Mouse (Mus musculus): ENCODE results near the gene Zfp143.

The Zfp143 gene

DNA sequence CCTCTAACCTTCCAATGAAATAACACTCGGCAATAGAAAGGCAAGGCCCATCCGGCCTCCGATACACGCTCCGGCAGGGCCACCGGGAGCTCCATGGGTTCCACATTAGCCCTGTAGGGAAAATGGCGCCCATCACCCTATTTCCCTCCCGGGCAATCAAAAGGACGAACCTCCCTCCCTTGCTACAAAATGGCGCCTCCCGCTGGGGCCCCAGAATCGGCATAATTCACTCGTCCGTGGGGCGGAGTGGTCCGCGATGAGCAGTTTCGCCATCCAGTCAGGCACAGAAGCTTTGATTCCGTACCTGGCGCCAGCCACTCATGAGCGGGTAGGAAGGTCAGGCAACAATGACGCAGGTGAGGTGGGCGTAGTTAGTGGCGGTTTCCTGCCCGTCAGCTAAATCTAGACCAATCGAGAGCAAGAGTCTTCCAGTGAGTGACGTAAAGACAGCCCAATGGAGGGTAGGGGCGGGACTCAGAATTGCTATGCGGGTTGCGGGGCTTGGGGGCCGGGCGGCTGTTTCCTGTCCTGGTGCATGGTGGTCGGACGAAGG is at the start of gene Zfp143:
TSS of gene Zfp143 (plus strand) at position 19 of the 553 bp plus-strand sequence.
- in situ Hi-C loops (cut with MboI, MseI), result loop anchor here in 1 of 2 experiments (25.0 kb wide), 1 partner anchor 1001 kb away; no protein-coding TSS in a partner anchor

DNA sequence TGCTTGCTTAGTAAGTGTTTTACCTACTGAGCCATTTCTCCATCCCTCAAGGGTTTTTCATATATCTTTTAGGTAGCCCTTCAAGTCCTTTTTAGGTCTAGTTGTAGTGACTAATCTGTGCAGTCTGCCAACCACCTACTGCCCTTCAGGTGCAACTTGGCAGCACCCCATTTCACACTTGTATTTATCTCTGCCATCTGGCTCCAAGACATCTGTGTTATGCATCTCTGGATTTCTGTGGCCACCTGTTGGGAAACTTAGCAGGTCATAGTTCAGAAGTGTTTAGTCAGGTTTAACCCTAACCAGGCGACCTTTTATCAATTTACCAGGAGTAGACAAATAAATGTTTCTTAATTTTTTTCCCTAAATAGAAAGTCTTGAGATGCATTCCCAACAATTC is 49.6 kb upstream of the Zfp143 start:
- in situ Hi-C loops (cut with MboI, MseI), result no loop called here

DNA sequence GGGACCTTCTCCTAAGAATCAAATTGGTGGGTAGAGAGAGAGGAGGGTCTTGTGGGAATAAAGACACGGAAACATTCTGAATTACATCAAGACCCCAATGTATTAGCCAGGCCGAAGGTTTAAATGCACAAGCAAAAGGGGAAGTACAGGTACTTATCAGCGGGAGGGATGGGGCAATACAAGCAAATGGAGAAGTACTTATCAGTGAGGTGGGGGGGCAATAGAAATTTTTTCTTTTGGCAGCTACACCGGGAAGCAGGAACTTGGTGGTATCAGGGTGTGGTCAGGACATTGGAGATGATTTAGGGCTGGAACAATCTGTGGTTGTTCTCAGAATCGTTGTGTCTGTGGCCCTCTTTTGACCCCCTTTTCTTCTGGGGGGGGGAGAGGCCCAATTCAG is 46.7 kb upstream of the Zfp143 start:
- in situ Hi-C loops (cut with MboI, MseI), result no loop called here

- in situ Hi-C loops (cut with MboI, MseI), result loop anchor here in 1 of 2 experiments (5.0 kb wide), 1 partner anchor 36 kb away; no protein-coding TSS in a partner anchor
Observed at GRCm38 (mm10) chr7:110018117-110018630, 42.8 kb upstream of the Zfp143 start, which contains the start of gene Ipo7. Gene Ipo7 (plus strand): TSS chr7:110018274.

- in situ Hi-C loops (cut with MboI, MseI), result loop anchor here in 1 of 2 experiments (5.0 kb wide), 1 partner anchor 37 kb away; no protein-coding TSS in a partner anchor
Observed at GRCm38 (mm10) chr7:110018631-110019482, 42.2 kb upstream of the Zfp143 start.

- in situ Hi-C loops (cut with MboI, MseI), result no loop called here
Observed at GRCm38 (mm10) chr7:110023553-110023952, 37.5 kb upstream of the Zfp143 start.

DNA sequence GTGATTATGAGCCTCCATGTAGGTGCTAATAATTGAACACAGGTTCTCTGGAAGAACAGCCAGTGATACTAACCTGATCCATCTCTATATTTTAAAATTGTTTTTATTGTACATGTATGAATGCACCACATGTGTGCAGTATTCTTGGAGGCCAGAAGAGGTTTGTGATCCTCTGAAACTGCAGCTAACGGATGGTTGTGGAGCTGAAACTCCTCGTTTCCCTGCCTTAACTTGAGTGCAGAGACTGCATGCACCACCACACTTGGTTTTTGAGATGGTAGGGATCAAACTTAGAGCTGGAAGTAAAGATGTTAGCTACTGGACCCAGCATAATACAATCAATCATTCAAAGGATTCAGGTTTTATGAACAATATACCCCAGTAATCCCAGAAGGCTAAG is 34.4 kb upstream of the Zfp143 start:
- in situ Hi-C loops (cut with MboI, MseI), result loop anchor here in 1 of 2 experiments (5.0 kb wide), 1 partner anchor 71 kb away; no protein-coding TSS in a partner anchor

DNA sequence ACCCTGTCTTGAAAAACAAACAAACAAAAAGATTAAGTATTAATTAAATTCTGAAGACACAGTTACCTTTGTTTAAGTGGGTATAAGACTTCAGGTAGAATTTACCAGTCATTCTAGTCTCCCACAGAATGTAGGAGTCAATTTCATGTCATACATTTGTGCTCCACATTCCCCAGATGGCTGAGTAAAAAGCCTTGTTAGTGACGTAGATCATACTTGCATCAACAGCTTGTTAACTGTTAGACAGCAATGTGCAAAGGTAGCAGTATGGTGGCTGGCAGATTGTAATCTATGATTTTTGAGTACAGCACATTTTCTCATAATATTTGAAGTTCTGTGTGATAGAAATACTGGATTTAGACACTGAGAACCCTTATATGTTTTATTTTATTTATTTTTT is 32.2 kb upstream of the Zfp143 start:
- in situ Hi-C loops (cut with MboI, MseI), result loop anchor here in 1 of 2 experiments (5.0 kb wide), 1 partner anchor 68 kb away; no protein-coding TSS in a partner anchor

DNA sequence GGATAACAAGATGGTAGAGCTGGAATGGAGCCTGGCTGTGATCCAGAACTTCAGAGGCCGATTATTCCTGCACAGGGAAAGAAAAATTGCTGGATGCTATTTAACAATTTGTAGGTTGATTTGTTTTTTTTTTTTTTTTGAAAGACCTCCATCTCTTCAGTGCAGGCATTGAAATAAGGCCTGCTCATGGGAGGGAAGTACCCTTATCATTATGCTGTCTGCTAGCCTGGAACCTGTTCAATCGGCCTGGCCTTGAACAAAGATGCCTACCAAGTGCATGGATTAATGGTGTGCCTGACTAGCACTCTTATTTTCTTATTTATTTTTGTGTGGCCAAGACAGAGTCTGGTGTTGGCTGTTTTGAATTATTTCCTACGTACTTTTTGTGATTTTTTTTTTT is 30.7 kb upstream of the Zfp143 start:
- in situ Hi-C loops (cut with MboI, MseI), result no loop called here

DNA sequence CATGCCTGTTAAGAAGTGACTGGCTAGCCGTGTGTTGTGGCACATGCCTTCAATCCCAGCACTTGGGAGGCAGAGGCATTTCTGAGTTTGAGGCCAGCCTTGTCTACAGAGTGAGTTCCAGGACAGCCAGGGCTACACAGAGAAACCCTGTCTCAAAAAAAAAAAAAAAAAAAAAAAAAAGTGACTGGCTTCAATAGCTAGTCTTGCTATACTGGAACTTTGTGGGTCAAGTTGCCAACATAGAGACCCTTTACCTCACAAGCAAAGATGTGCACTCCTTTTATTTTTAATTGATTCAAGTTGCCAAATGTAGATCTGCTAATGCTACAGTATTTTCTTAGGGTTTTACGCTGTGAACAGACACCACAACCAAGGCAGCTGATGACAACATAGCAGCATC is 3.3 kb upstream of the Zfp143 start:
- in situ Hi-C loops (cut with MboI, MseI), result loop anchor here in 1 of 2 experiments (25.0 kb wide), 1 partner anchor 1005 kb away; no protein-coding TSS in a partner anchor

DNA sequence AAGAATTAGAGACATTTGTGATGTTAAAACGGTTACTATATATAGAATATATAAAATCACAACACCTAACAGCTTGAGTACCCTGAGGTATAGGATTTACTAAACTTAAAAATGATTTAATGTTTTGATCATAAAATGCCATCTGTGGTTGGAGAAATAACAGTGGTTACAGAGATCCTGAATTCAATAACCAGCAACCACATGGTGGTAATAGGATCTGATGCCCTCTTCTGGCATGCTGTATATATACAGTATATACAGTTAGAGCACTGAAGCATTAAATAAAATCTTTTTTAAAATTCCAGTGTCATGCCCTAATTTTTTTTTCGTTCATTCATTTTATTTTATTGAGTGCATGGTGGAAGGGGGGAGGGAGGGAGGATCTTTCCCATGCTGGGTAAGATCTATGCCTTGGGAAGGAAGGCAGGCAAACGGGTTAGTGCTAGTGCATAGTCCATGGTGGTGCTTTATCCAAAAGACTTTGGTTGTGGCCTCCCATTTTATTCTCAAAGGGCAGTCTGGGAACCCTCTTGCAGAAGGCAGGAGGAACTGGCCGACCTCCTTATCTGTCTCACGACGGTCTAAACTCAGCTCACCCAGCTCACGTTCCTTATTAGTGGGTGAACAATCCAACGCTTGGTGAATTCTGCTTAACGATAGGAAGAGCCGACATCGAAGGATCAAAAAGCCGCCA is 1.8 kb upstream of the Zfp143 start:
- in situ Hi-C loops (cut with MboI, MseI), result loop anchor here in 1 of 2 experiments (25.0 kb wide), 1 partner anchor 1003 kb away; no protein-coding TSS in a partner anchor

DNA sequence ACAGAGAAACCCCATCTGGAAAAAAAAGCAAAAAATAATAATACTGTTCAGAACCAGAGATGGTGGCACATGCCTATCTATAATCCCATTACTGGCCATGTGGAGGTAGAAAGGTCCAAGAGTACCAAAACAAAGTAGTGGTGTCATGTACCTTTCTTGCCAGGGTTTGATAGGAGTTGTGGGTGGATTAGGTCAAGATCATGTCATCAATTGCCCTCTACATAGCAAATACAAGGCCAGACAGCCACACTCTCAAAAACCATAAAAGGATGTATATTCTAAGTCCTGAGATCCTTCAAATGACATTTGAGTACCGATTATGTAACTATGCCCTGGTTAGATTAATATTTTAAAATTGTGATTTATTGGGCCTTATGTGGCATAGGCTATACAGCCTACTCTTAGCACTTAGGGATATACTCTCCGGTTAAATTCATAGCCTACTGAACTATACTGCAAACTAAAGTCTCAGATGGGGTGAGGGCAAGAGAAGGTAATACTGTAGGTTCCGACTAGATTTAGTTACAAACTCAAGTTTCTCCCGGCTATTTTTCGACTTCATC is 830 bp upstream of the Zfp143 start:
- in situ Hi-C loops (cut with MboI, MseI), result loop anchor here in 1 of 2 experiments (25.0 kb wide), 1 partner anchor 1002 kb away; no protein-coding TSS in a partner anchor

DNA sequence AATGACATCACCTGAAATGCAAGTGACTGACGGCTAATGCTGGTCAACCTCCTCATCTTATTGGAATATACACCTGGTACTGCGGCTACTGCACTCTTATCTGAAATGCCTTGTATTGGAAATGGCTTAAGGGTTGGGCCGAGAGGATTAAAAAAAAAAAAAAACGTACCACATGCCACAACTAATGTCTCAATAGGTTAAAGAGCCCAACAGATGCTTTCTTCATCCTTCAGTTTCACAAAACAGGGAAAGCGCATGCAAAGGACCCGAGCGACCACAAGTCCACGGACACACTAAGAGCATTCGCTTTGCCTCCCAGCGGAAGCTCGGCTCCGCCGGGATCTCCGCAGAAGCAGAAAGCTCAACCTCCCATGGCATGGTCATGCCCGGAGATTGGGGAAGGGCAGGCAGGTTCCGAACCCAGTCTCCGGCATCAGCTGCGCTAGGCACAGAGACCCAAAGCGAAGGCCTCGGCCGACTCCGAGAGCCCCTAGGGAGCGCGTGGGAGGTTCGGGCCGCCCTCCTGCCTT is 283 bp upstream of the Zfp143 start:
- in situ Hi-C loops (cut with MboI, MseI), result loop anchor here in 1 of 2 experiments (25.0 kb wide), 1 partner anchor 1002 kb away; no protein-coding TSS in a partner anchor

DNA sequence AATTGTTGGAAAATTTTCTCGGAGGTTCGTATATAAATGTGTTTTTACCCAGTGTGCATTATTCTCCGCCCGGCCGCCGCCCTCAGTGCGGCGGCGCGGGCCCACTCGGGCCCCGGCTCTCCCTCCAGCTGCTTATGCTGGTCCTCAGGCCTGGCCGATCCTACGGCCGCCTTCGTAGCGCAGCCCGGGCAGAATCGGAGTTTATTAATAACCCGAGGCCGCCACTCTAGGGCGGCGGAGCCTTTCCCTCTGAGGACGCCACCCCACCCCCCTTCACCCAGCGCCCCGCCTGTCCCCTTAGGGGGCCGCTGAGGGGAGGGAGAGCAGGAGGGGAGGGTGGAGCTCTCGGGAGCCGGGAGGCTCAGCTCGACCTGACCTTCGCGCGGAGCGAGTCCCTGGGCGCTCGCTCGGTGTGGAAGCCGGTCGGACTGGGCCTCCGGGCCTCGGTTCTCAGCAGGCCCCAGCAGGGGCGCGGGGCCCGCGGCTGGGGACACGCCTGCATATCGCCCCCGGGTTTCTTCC is 796 bp downstream of the Zfp143 start:
- in situ Hi-C loops (cut with MboI, MseI), result loop anchor here in 1 of 2 experiments (25.0 kb wide), 1 partner anchor 1000 kb away; no protein-coding TSS in a partner anchor

DNA sequence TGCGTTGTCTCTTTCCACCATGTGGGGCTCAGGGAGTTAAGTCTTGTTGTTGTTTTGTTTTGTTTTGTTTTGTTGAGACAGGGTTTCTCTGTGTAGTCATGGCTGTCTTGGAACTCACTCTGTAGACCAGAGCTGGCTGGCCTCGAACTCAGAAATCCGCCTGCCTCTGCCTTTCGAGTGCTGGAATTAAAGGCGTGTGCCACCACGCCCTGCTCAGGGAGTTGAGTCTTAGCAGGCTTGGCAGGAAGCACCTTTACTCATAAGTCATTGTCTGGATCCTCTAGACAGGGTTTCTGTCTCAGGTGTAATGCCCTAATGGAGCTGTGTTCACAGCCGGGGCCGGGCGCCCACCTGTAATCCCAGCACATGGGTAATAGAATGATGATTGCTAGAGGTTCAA is 2.7 kb downstream of the Zfp143 start:
- in situ Hi-C loops (cut with MboI, MseI), result loop anchor here in 1 of 2 experiments (25.0 kb wide), 1 partner anchor 999 kb away; no protein-coding TSS in a partner anchor

DNA sequence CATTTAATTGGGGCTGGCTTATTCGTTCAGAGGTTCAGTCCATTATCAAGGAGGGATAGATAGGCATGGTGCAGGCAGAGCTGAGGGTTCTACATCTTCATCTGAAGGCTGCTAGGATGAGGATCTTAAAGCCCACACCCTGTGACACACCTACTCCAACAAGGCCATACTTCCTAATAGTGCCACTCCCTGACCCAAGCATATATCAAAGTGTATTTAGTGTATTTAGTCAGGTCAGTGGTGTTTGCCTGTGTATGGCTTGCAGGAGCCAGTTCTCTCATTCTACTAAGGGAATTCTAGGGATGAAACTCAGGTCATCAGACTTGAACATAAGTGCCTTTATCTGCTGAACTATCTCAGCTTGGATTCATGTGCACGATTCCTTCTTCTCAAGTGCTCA is 8.1 kb downstream of the Zfp143 start:
- in situ Hi-C loops (cut with MboI, MseI), result loop anchor here in 1 of 2 experiments (25.0 kb wide), 1 partner anchor 993 kb away; no protein-coding TSS in a partner anchor

DNA sequence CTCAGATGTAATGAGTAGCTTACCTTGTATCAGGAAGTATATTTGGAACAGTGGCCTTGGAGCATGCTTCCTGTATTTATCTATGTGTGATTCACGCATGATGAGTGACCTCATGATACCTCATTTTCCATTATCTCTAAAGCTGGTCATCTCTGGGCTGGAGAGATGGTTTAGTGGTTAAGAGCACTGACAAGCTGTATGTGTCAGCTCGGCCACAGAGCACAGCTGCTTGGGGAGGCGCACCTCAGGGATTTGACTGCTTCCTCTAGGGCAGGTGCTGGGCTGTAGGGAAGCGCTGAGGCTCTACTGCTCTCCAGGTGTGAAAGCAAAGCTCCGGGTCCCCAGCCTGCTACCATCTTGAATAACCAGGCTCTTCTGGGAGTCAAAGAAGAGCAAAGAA is 17.2 kb downstream of the Zfp143 start:
- in situ Hi-C loops (cut with MboI, MseI), result loop anchor here in 1 of 2 experiments (10.0 kb wide), 1 partner anchor 703 kb away; no protein-coding TSS in a partner anchor

GRCm38 (mm10) chr7:110083386-110084165 is 22.6 kb downstream of the Zfp143 start:
- in situ Hi-C loops (cut with MboI, MseI), result no loop called here

- in situ Hi-C loops (cut with MboI, MseI), result no loop called here
Observed at GRCm38 (mm10) chr7:110085217-110085616, 24.2 kb downstream of the Zfp143 start.
